Mouse (Mus musculus): ENCODE results near the gene Kif5c. TPM values are rescaled to one million over a fixed set of nuclear protein-coding genes. Genes with fewer than 3 reads are reported as not detected.
A peak's percentile ranks its signal among the peaks of the same experiment; 100 is the strongest.

Kif5c gene
- total RNA-seq, 2 experiments from 2014 or later = 0.10 to 0.20 TPM

DNA sequence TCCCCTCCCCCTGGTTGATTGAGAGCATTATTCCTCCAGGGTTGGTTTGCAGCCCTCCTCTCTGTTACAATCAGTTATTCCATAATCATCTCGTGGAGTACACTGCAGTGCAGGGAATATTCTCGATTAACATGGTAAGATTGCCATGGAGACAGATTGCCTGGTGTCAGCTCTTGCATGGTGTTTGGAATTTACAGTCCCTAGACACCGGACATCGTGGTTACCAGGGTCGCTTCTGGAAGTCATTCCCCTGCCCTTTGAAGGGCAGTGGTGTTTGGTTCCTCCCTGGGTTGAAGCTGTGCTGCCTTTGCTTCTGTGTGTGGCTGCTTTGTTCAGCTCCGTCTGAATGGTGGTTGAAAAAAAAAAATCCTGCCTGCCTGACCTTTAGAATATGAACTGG is 100.8 kb downstream of the Kif5c start:
- no peak overlapping the region; the same call in 1 of the 2 replicates for H3K27ac ChIP-seq

DNA sequence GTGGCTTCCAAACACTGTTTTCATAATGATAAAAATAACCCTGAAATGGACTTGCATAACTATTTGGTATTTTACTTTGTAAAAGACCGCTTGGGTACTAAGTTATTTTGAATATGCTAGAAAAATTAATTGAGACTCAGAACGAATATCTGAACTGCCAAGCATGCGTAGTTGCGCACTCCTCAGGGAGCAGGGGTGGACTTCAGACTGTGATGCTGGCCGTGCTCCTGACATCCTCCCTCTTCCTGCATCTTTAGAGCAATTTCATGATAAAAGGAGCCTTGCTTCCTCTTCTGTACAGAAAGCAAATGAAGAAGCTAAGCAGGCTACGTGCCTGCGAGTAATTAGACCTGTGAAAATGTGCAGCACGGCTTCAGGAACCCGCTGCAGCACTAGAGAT is 101.2 kb downstream of the Kif5c start:
- Histone ChIP-seq H3K27ac (no peak overlapping the region; the same call in 1 of the 2 replicates), H3K4me3 (peak overlapping the region; percentile 6; the same call in 1 of the 2 replicates)
- intact Hi-C loops (cut with DNase I) = no loop called here
- no peak for TF ChIP-seq CTCF (IDR thresholded peaks at IDR 0.05)
- no peak for DNase-seq

More for the DNA sequence above, 100.8 kb downstream of the Kif5c start:
- DNase-seq = no peak
- TF ChIP-seq CTCF (IDR thresholded peaks at IDR 0.05) = no peak
- H3K4me3 ChIP-seq = peak overlapping the region; percentile 6; the same call in 1 of the 2 replicates
- intact Hi-C loops (cut with DNase I) = no loop called here

DNA sequence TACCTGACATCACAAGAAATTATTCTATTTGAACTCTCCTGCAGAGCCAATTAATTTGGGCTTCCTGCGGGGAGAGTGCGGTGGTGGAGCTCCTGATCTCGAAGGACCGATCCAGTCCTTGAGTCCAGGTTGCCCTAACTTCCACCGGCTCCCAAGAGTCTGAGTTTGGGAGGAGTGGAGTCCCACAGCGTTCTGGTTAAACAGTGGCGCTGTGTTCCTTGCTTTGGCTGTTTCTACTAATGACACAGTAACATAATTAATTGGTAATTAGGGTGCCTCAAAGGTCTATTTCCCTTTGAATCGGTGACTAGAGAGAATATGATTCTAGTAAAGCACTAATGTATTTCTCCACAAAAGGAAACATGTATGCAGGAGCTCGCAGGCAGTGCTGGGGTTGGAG is 103.2 kb downstream of the Kif5c start:
- no peak overlapping the region for H3K4me3 ChIP-seq
- no peak for TF ChIP-seq CTCF (IDR thresholded peaks at IDR 0.05)
- no peak for DNase-seq
- intact Hi-C loops (cut with DNase I) = no loop called here
- H3K27ac ChIP-seq = no peak overlapping the region

DNA sequence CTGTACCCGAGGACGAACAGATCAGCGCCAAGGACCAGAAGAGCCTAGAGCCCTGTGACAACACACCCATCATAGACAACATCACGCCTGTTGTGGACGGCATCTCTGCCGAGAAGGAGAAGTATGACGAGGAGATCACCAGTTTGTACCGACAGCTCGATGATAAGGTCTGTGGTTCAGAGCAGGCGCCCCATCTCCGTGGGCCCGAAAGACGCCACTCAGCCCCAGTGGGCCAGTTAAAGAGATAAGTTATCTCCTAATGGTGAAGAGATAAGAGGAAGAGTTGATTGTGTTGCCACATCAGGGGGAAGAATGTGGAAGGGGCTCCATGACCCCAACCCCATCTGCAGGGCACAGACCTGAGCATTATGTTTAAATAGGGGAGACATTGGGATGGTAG is 103.9 kb downstream of the Kif5c start:
- no peak for DNase-seq
- Histone ChIP-seq H3K4me3 (no peak overlapping the region), H3K27ac (no peak overlapping the region)
- no peak for TF ChIP-seq CTCF (IDR thresholded peaks at IDR 0.05)
- intact Hi-C loops (cut with DNase I) = no loop called here

DNA sequence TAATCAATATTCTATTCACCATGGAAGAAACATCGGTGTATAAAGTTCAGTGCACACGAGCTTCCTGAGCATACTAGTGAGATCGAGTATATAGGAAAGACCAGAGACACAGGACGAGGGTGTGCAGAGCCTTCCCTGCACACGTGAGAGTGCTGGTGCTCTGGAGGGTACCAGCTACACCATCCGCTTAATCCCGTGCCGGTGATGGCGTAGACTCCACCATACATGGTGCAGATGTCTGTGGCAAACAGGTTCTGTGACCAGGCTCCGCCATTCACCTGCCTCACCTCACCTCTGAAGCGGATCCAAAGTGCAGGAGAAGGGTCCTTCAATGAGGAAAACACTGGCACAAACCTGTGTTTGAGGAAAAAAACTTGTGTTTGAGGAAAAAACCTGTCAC is 107.6 kb downstream of the Kif5c start:
- DNase-seq = no peak
- TF ChIP-seq CTCF (IDR thresholded peaks at IDR 0.05) = no peak
- intact Hi-C loops (cut with DNase I) = loop anchor here (1.0 to 2.0 kb wide), 2 partner anchors 278 to 367 kb away; no protein-coding TSS in a partner anchor
- Histone ChIP-seq H3K4me3 (no peak overlapping the region), H3K27ac (no peak overlapping the region)

DNA sequence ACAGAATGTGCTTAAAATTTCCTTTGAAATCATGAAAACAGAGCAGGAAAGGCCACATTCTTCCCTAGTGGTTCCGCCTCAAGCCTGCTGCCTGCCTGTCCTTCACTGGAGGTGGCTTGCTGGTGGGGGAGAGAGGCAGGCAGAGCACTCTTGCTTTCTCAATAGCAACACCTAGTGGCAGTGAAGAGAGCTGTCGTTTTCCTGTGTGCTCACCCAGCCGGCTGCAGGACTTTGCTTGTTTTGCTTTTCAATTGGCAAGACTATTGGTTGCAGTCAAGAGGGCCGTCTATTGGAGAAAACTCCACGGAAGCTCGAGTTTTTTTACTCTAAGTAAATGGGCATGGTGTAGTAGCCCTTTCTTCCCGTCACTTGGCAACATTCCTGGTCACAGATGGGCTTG is 108.1 kb downstream of the Kif5c start:
- intact Hi-C loops (cut with DNase I) = loop anchor here (1.0 to 2.0 kb wide), 2 partner anchors 278 to 368 kb away; no protein-coding TSS in a partner anchor
- DNase-seq = peak; percentile 67
- H3K27ac ChIP-seq = peak overlapping the region; percentile 68
- H3K4me3 ChIP-seq = peak overlapping the region; percentile 55
- TF ChIP-seq CTCF (IDR thresholded peaks at IDR 0.05) = peak; percentile 91

DNA sequence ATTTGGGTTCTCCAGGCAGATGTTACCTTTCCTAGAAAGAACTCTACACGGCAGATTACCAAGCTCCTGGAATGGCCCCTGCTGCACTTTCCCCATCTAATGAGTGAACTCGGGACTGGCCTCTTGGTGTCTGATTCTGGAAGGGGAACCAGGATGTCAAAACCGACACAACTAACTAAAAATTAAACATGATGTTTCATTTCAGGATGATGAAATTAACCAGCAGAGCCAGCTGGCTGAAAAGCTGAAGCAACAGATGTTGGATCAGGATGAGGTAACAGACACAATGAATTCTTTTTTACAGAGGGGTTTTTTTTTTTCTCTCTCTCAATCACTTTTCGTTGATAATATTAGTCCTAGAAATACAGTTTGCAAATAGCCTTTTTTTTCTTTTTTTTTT is 108.6 kb downstream of the Kif5c start:
- H3K4me3 ChIP-seq = peak overlapping the region; percentile 55
- intact Hi-C loops (cut with DNase I) = loop anchor here (1.0 to 2.0 kb wide), 2 partner anchors 279 to 368 kb away; no protein-coding TSS in a partner anchor
- DNase-seq = peak; percentile 45
- no peak for TF ChIP-seq CTCF (IDR thresholded peaks at IDR 0.05)
- H3K27ac ChIP-seq = peak overlapping the region; percentile 68

DNA sequence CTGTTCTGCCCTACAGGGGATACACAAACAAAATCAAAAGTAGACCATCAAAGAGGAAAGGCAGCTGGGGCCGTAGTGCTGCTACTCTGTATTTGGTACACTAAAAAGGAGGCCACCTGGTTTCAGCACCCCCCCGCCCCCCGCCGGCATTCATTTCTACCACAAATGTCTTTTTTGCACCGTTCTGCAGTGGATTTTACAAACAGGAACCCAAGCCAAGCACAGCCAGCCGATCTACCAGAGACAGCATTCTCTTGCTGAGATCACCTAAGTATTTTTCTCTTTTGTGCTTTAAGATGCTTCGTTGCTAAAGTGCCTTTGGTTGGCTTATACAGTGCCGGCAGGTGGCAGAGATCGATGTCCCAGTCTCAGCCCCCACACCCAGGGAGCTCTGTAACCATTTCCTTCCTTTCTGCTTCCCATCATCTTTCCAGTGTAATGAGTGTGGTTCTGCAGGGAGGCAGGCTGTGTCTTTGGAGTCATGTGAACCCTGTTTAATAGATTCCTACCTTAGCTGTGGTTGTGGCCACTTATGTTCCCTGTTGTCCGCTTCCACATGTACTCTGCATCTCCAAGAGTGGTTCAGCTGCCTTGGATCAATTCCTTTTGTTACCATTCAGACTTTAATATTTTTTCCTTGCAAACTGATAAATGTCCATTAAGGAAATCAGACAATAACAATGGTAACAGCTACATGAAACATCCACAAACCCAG is 110.0 kb downstream of the Kif5c start:
- Histone ChIP-seq H3K27ac (no peak overlapping the region), H3K4me3 (no peak overlapping the region)
- no peak for TF ChIP-seq CTCF (IDR thresholded peaks at IDR 0.05)
- DNase-seq = no peak
- intact Hi-C loops (cut with DNase I) = no loop called here

DNA sequence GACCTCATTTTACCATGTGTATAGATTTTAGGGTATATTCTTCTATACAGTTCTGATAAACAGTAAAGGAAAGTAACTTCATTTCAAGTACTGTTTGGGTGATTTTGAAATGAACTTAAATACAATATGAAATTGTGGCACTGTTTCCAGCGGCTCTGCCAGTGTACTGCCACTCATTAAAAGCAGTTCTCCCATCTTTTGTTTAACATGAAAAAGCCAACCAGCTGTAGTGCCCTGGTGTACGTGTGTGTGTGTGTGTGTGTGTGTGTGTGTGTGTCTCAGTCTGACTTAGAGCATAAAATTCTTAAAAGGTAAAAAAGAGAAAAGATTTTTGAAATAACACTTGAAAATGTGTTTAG is 110.5 kb downstream of the Kif5c start:
- intact Hi-C loops (cut with DNase I) = no loop called here
- Histone ChIP-seq H3K4me3 (no peak overlapping the region), H3K27ac (no peak overlapping the region)

DNA sequence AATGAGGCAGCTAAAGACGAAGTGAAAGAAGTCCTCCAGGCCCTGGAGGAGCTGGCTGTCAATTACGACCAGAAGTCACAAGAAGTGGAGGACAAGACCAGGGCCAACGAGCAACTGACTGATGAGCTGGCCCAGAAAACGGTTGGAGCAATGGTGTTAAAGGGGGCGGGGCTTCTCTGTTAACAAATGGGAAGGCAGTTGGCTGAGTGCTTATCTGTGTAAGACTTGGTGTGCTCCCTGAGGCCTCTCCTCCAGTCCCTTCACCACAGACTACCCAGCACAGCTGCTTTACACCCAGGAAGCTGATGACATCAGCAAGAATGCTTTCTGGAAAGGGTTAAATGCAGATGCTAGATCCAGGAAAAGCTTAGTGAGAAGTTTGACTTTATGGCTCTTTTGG is 111.1 kb downstream of the Kif5c start:
- no peak for DNase-seq
- TF ChIP-seq CTCF (IDR thresholded peaks at IDR 0.05) = no peak
- intact Hi-C loops (cut with DNase I) = no loop called here
- Histone ChIP-seq H3K27ac (no peak overlapping the region), H3K4me3 (no peak overlapping the region)

More for the DNA sequence above, 110.5 kb downstream of the Kif5c start:
- no peak for DNase-seq
- TF ChIP-seq CTCF (IDR thresholded peaks at IDR 0.05) = no peak

DNA sequence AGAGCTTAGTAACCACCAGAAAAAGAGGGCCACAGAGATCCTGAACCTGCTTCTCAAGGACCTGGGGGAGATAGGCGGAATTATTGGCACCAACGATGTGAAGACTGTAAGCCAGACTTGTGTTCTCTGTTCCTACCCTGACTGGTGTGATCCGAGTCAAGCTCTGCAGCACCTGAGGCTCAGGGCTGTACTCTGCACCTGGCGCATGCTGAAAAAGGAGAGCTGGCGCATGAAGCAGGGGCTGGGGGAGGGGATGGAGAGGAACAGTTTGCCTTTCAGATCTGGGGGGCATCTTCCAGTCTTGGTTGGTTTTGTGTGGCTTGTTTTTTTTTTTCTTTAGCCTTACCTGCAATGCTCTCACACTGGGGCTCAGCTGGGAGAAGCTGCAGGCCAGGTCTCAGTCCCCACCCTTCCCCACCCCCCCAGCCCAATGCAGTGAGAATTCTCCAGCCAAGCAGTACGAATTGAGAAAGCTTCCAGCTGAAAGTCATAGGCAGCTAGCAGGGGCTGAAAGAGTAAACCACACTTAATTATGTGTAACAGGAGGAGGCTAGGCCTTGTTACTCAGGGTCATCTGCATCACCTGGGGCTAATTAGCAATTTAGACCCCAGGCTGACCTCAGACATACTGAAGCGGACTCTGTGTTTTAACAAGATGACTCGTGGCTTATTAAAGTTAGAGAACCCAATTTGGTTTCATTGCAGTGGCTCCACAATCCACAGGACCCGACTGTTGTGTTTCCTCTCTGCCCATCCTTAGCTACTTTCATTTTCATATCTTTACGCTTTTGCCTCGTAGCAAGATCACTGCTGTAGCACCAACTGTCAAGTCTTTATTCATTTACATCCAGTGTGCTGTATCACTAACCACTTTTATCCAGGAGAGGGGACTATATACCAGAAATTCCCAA is 113.9 kb downstream of the Kif5c start:
- no peak for DNase-seq
- TF ChIP-seq CTCF (IDR thresholded peaks at IDR 0.05) = no peak
- intact Hi-C loops (cut with DNase I) = no loop called here
- peak overlapping the region; percentile 60 for H3K4me3 ChIP-seq
- H3K27ac ChIP-seq = no peak overlapping the region

DNA sequence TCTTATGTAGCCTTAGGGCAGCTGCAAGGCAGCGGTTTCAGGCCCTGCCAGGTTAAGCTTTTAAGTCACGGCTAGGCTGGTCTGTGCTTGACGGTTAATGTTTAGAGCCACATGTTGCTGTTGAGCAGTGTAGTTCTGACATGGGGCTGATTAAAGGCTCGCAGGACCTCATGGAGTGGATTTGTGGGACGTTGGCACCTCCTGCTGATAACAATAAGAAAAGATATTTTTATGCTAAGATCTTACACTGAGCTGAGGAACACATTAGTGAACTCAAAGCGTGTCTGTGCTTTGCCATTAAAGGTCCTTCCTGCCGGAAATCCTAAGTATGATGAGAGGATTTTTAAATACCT is 114.5 kb downstream of the Kif5c start:
- no peak overlapping the region for H3K27ac ChIP-seq
- DNase-seq = no peak
- H3K4me3 ChIP-seq = peak overlapping the region; percentile 60

More for the DNA sequence above, 114.5 kb downstream of the Kif5c start:
- intact Hi-C loops (cut with DNase I) = loop anchor here (2.0 kb wide), 1 partner anchor 377 kb away; no protein-coding TSS in a partner anchor
- no peak for TF ChIP-seq CTCF (IDR thresholded peaks at IDR 0.05)
